Mouse (Mus musculus) embryonic stem cell, embryonic (primary cell): ENCODE data around the gene Htatsf1.

Source experiments
- CTCF ChIA-PET, 4 experiments: fragments of 300-600 bp in 2 of 4; fragments of 350-600 bp in 2 of 4; sonication (Branson Sonifier 250); formaldehyde crosslinking; loops; one replicate each; lab custom pipeline; 2022; ENCODE audit warnings: inconsistent platforms in 2 of 4; lab: Charles Lee
- POLR2A ChIA-PET, 4 experiments: fragments of 300-600 bp in 2 of 4; fragments of 350-600 bp in 2 of 4; sonication (Branson Sonifier 250); formaldehyde crosslinking; loops; one replicate each; lab custom pipeline; 2022; ENCODE audit warnings: antibody characterized with exemption in 4 of 4, inconsistent platforms in 1 of 4; lab: Charles Lee

The Htatsf1 gene

GRCm38 (mm10) chrX:57053174-57053992, at the start of gene Htatsf1:
Htatsf1 (plus strand) TSS chrX:57053583.
- POLR2A ChIA-PET, result interaction anchor here in 2 of 4 experiments (0.6 to 1.9 kb wide), 9 partner anchors 8 to 338 kb away, joined by 3 to 6 read pairs (median 3); no protein-coding TSS in a partner anchor
- CTCF ChIA-PET, result no interaction called here

- ChIA-PET CTCF (no interaction called here), POLR2A (interaction anchor here in 1 of 4 experiments (0.6 kb wide), 1 partner anchor 19 kb away, joined by 3 read pairs; no protein-coding TSS in a partner anchor)
Measured at GRCm38 (mm10) chrX:57012891-57013290, 40.5 kb upstream of the Htatsf1 start.

DNA sequence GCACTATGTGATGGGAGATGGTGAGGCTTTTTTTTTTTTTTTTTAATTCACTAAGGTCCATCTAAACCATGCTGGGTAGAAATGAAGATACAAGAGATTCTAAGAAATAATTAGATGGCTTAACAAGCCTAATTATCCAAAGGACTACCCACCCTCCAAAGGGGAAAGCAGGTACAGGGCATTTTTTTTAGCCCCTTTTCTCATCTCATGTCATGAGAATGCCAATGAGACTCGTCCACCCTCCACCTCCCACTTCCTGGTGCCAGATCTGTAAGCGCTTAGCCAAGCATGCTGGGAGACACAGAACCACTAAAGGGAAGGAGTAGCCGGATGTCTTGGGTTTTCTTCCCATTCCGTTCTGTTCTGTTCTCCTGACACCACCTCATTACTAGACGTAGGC, 10.6 kb upstream of the Htatsf1 start, which contains the start of gene Brs3:
Gene Brs3, plus strand, starts transcription at position 301 of the 400 bp plus-strand sequence.
- POLR2A ChIA-PET, result no interaction called here
- CTCF ChIA-PET, result no interaction called here

DNA sequence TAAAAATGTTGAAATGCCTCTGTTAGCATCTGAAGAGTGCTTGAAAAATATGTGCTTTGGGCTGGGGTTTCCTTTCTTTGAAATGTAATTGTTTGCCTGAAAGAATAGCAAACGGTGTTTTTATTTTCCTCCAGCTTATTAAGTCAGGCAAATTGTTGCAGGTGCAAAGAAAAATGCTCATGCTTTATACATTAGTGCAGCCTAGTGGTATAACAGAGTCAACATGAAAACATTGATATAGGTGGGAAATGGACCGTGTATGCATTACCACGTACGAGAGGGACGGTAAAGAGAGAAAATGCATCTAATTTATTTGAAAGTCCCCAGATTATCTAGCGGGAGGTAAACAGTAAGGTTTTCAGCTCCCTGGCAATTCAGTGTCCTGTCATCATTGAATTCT, 9.5 kb upstream of the Htatsf1 start:
- POLR2A ChIA-PET, result no interaction called here
- CTCF ChIA-PET, result no interaction called here

- ChIA-PET CTCF (no interaction called here), POLR2A (interaction anchor here in 2 of 4 experiments (0.7 to 1.9 kb wide), 6 partner anchors 9 to 339 kb away, joined by 3 to 6 read pairs (median 3); no protein-coding TSS in a partner anchor)
Measured at GRCm38 (mm10) chrX:57052848-57053173, 572 bp upstream of the Htatsf1 start.

DNA sequence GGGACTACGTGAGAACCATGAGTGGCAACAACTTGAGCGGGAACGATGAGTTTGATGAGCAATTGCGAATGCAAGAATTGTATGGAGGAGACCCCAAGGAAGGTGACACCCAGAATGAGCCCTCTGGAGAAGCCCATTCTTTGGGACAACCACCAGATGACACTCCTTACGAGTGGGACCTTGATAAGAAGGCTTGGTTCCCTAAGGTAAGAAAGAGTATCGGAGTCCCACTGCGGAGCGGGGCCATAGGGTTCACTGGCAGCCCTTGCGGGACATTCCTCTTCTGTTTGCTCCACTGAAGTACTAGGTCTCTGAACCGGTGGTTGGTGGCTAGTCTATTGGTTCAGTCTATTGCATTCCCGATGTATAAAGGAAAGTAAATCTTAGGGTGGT, 606 bp downstream of the Htatsf1 start:
- POLR2A ChIA-PET, result interaction anchor here in 2 of 4 experiments (0.6 to 1.9 kb wide), 5 partner anchors 10 to 18 kb away, joined by 3 to 5 read pairs (median 3); no protein-coding TSS in a partner anchor

DNA sequence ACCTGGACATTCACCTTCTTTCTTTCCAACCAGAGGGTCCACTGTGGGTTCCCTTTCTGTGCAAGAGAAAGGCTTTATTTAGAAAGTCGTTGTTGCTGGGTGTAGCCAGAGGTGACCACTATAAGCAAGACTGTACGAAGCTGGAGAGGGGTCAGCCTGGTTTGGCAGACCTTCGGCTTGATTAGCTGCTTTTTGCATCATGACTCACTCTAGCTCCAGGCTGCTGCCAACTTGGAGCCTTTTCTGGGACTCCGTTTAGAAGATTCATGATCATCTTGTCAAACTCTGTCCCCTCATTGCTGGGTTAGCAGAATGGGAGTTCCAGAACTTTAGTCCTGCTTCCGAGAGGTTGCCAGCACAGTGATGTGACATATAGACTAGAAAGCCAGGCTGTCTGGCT, 28.1 kb downstream of the Htatsf1 start:
- ChIA-PET CTCF (no interaction called here), POLR2A (no interaction called here)

More for the DNA sequence above, 606 bp downstream of the Htatsf1 start:
- CTCF ChIA-PET, result no interaction called here

DNA sequence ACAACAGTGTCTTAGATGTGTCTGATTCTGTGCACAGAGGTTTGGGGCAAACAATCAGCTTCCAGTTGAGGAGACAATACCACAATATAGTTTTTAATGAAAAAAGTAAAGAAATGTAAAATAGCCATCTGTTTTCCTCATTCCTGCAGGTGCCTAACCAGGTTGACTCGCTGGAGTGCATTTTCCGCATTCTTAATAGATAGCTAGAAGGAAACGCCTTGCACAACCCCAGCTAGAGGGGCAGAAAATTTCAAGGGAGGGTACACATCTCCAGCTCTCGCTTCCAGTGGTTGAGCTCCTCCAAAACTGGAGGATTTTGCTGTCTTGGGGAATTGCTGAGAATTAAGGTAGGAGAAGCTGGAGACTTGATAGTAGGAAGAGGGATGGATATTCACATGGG, 34.4 kb downstream of the Htatsf1 start, which contains the start of gene Vgll1:
Gene Vgll1, plus strand, starts transcription at position 301 of the 400 bp plus-strand sequence.
- ChIA-PET POLR2A (no interaction called here), CTCF (no interaction called here)

- POLR2A ChIA-PET, result interaction anchor here in 1 of 4 experiments (1.1 kb wide), 1 partner anchor 86 kb away, joined by 5 read pairs; no protein-coding TSS in a partner anchor
Measured at GRCm38 (mm10) chrX:57103415-57103814, 50.0 kb downstream of the Htatsf1 start.

DNA sequence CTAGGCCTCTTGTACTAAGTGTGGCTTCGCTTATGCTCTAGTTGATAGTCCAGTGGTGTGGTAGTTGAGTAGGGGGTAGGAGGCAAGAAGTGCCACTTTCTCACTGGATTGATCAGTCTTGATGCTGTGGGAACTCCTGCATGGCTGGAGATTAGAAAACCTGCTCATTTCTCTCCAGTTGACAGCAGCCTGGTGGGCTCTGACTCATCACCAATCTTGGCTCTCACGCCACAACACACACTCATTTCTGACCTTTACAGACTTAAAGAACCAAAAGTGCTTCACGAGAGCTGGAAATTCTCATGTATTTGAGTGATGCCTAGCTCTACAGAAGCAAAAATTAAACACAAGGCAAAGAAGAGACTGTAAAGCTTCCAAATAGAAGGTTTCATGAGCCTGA, 53.6 kb downstream of the Htatsf1 start:
- ChIA-PET CTCF (interaction anchor here in 1 of 4 experiments (0.7 kb wide), 1 partner anchor 146 kb away, joined by 3 read pairs; no protein-coding TSS in a partner anchor), POLR2A (no interaction called here)

More at GRCm38 (mm10) chrX:57103415-57103814, 50.0 kb downstream of the Htatsf1 start:
- CTCF ChIA-PET, result no interaction called here
